Mouse (Mus musculus): ENCODE results near the gene Acbd4. TPM values are rescaled to one million over a fixed set of nuclear protein-coding genes. Genes with fewer than 3 reads are reported as not detected.

Acbd4 gene
- polyA plus RNA-seq, 1 experiment from 2014 or later: 36.6 TPM

DNA sequence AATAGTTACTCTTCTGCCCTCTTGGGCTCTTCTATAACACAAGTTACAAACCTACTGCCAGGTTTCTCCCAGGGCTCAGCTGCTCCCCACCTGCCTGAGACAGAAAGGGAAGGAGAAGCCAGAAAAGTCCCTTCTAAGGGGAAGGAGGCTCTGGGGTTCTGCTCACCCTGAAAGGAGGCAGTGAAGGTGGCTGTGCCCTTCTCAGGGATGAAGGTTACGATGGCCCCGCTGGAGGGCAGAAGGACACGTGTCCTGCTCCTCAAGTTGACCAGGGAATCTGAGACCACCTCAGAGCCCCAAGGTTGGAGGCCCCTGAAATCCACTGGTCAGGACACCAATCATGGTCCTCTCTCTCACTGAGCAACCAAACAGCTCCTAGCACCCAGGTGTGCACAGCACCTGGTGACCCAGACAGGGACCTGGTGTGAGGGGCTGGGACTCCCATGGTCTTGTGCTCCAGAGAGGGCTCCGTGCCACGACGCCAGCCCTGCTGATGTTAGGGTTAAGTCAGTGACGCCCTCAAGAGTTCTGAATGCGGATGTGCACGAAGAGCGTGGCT lies 31.1 kb upstream of the Acbd4 start:
- peaks cover 51% of the 10 kb centered on the region for H3K36me3 ChIP-seq (ENCODE audit: insufficient read depth, low read length)
- DNase-seq (ENCODE audit: low spot score): no peak
- H3K4me1 ChIP-seq (replicated peaks; ENCODE audit: insufficient read depth, low read length): no peaks in the 10 kb centered on the region
- ATAC-seq (replicated peaks; ENCODE audit: low FRiP score, low read depth): no peak
- H3K27me3 ChIP-seq (ENCODE audit: insufficient read depth, low read length): no peaks in the 10 kb centered on the region
- no peak overlapping the region for H3K27ac ChIP-seq
- H3K4me3 ChIP-seq (replicated peaks; ENCODE audit: low read depth, low read length): no peak overlapping the region
- no peaks in the 10 kb centered on the region for H3K9me3 ChIP-seq (replicated peaks; ENCODE audit: low read length)
- 89% methylated on average over 10 of the region's 10 CpGs for WGBS
- no peak overlapping the region for H3K4me2 ChIP-seq (ENCODE audit: low read length)
- TF ChIP-seq CTCF (IDR thresholded peaks at IDR 0.05; ENCODE audit: low read depth): no peak
- H3K9ac ChIP-seq (ENCODE audit: low read depth, low read length): no peak overlapping the region

GRCm38 (mm10) chr11:103073671-103074070 lies 27.8 kb upstream of the Acbd4 start:
- Histone ChIP-seq H3K9me3 (replicated peaks; ENCODE audit: low read length) (no peaks in the 10 kb centered on the region), H3K4me2 (ENCODE audit: low read length) (no peak overlapping the region), H3K36me3 (ENCODE audit: insufficient read depth, low read length) (peaks cover 19% of the 10 kb centered on the region), H3K9ac (ENCODE audit: low read depth, low read length) (no peak overlapping the region), H3K4me3 (replicated peaks; ENCODE audit: low read depth, low read length) (no peak overlapping the region), H3K27me3 (ENCODE audit: insufficient read depth, low read length) (no peaks in the 10 kb centered on the region), H3K27ac (no peak overlapping the region), H3K4me1 (replicated peaks; ENCODE audit: insufficient read depth, low read length) (no peaks in the 10 kb centered on the region)
- DNase-seq (ENCODE audit: low spot score): no peak
- TF ChIP-seq CTCF (IDR thresholded peaks at IDR 0.05; ENCODE audit: low read depth): no peak
- WGBS: 82% methylated on average over 7 of the region's 7 CpGs
- ATAC-seq (replicated peaks; ENCODE audit: low FRiP score, low read depth): no peak

DNA sequence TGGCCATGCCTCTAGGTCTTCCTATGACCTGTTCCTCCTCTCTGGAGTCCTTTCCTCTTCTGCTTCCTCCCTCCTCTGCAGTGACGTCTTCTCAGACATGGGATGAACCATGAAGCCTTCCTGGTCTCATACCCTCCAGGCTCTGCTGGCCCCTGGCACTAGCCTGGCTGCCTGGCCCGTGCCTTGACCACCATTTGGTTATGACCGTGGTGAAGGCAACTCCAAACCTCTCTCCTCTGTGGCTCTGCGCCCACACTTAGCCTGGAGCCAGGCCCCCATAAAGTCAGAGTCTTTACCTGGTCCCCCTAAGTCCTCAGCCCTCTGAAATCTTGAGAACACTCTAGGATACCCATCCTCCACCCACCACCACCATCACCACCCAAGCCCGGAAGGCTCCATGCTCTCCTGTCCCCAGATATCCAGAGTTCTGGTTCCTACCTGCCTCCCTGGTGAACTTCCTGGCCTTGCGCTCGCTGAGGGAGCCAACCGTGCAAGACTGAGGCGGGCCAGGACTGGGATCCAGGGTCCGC lies 27.3 kb upstream of the Acbd4 start:
- TF ChIP-seq CTCF (IDR thresholded peaks at IDR 0.05; ENCODE audit: low read depth): no peak
- Histone ChIP-seq H3K9me3 (replicated peaks; ENCODE audit: low read length) (no peaks in the 10 kb centered on the region), H3K4me2 (ENCODE audit: low read length) (no peak overlapping the region), H3K9ac (ENCODE audit: low read depth, low read length) (no peak overlapping the region), H3K27ac (no peak overlapping the region), H3K27me3 (ENCODE audit: insufficient read depth, low read length) (no peaks in the 10 kb centered on the region), H3K4me1 (replicated peaks; ENCODE audit: insufficient read depth, low read length) (no peaks in the 10 kb centered on the region), H3K4me3 (replicated peaks; ENCODE audit: low read depth, low read length) (no peak overlapping the region), H3K36me3 (ENCODE audit: insufficient read depth, low read length) (peaks cover 14% of the 10 kb centered on the region)
- ATAC-seq (replicated peaks; ENCODE audit: low FRiP score, low read depth): no peak
- DNase-seq (ENCODE audit: low spot score): no peak
- 68% methylated on average over 10 of the region's 10 CpGs for WGBS

- Histone ChIP-seq H3K4me3 (replicated peaks; ENCODE audit: low read depth, low read length) (no peak overlapping the region), H3K9ac (ENCODE audit: low read depth, low read length) (0 out of 2 replicates have a peak overlapping the region, but pooled peaks have one; percentile 23), H3K36me3 (ENCODE audit: insufficient read depth, low read length) (peaks cover 10% of the 10 kb centered on the region), H3K4me2 (ENCODE audit: low read length) (no peak overlapping the region), H3K27ac (no peak overlapping the region), H3K27me3 (ENCODE audit: insufficient read depth, low read length) (no peaks in the 10 kb centered on the region), H3K4me1 (replicated peaks; ENCODE audit: insufficient read depth, low read length) (no peaks in the 10 kb centered on the region), H3K9me3 (replicated peaks; ENCODE audit: low read length) (no peaks in the 10 kb centered on the region)
- WGBS: 23% methylated on average over 10 of the region's 10 CpGs
- 0 out of 2 replicates have a peak, but pooled peaks have one; percentile 25 for ATAC-seq (replicated peaks; ENCODE audit: low FRiP score, low read depth)
- no peak for DNase-seq (ENCODE audit: low spot score)
- no peak for TF ChIP-seq CTCF (IDR thresholded peaks at IDR 0.05; ENCODE audit: low read depth)
Measured at GRCm38 (mm10) chr11:103074796-103075323, 26.6 kb upstream of the Acbd4 start.

DNA sequence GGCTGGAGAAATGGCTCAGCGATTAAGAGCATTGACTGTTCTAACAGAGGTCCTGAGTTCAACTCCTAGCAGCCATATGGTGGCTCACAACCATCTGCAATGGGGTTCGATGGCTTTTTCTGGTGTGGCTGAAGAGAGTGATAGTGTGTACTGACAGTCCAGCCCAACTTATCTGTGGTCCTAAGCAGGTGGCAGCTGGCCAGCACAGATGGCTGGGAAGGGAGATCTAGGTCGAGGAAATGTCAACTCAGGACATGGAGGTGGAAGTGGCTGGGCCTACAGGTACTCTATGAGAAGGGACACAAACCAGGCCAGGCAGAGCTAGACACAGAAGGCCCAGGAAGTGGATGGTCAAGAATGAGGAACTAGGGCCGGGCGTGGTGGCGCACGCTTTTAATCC lies 25.5 kb upstream of the Acbd4 start:
- TF ChIP-seq CTCF (IDR thresholded peaks at IDR 0.05; ENCODE audit: low read depth): no peak
- H3K9me3 ChIP-seq (replicated peaks; ENCODE audit: low read length): no peaks in the 10 kb centered on the region
- ATAC-seq (replicated peaks; ENCODE audit: low FRiP score, low read depth) (no peak), DNase-seq (ENCODE audit: low spot score) (no peak)
- no peaks in the 10 kb centered on the region for H3K36me3 ChIP-seq (ENCODE audit: insufficient read depth, low read length)
- no peak overlapping the region for H3K4me3 ChIP-seq (replicated peaks; ENCODE audit: low read depth, low read length)
- H3K27ac ChIP-seq: no peak overlapping the region
- no peak overlapping the region for H3K4me2 ChIP-seq (ENCODE audit: low read length)
- WGBS: 90% methylated on average over 7 of the region's 7 CpGs
- no peak overlapping the region for H3K9ac ChIP-seq (ENCODE audit: low read depth, low read length)
- H3K27me3 ChIP-seq (ENCODE audit: insufficient read depth, low read length): no peaks in the 10 kb centered on the region
- peaks cover 5% of the 10 kb centered on the region; the same call in 1 of the 2 replicates for H3K4me1 ChIP-seq (replicated peaks; ENCODE audit: insufficient read depth, low read length)

GRCm38 (mm10) chr11:103076581-103076980 lies 24.9 kb upstream of the Acbd4 start:
- Histone ChIP-seq H3K4me1 (replicated peaks; ENCODE audit: insufficient read depth, low read length) (peaks cover 5% of the 10 kb centered on the region; the same call in 1 of the 2 replicates), H3K36me3 (ENCODE audit: insufficient read depth, low read length) (no peaks in the 10 kb centered on the region), H3K4me2 (ENCODE audit: low read length) (no peak overlapping the region), H3K27ac (no peak overlapping the region), H3K4me3 (replicated peaks; ENCODE audit: low read depth, low read length) (no peak overlapping the region), H3K9ac (ENCODE audit: low read depth, low read length) (no peak overlapping the region), H3K27me3 (ENCODE audit: insufficient read depth, low read length) (no peaks in the 10 kb centered on the region), H3K9me3 (replicated peaks; ENCODE audit: low read length) (no peaks in the 10 kb centered on the region)
- 55% methylated on average over 8 of the region's 8 CpGs for WGBS
- DNase-seq (ENCODE audit: low spot score) (no peak), ATAC-seq (replicated peaks; ENCODE audit: low FRiP score, low read depth) (no peak)
- TF ChIP-seq CTCF (IDR thresholded peaks at IDR 0.05; ENCODE audit: low read depth): no peak

All from kidney, postnatal 0 days (tissue).